Mouse (Mus musculus) retina, postnatal 1 day (tissue): ENCODE measurements around the gene Olfr571.
A peak's percentile ranks its signal among the peaks of the same experiment; 100 is the strongest.

Experiments used
- DNase-seq: peaks from one replicate; pipeline ENCODE4 v3.0.0-alpha.2; 2012

Olfr571 gene

DNA sequence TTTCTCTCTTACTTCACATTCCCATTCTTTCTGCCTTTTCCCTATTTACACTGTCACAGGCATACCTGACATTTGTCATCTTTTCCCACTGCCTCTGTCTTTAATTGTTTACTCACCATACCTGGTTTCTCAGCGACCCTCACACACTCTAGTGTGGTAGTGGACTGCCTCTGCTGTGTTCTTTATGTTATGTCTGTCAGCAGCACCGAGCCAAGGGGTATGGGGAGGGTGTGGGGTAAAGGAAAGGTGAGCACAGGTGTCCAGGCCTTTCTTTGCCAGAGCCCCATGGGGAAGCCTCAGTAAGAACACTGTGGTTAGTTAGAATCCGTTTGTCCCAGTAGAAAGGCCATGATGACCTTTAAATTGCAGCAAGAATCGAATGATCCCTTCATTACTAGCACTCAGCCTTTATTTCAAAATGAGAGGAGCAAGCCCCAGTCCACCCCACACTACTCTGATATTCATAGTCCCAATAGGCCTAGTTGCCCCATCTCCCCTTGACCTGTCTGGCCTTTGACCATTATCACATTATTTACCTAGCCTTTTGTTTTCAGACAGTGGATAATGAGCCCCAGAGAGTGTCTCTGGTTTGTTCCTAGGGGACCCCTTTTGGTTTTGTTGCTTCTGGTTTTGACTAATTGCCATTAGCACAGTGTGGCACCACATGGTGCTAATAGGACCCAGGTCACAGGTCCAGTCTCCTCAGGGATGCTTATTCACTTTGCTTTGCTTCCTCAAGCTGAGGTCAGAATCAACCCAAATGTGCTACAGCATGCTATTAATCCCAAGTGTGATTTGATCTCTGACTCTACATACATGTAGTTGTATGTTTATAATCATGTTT, at the start of gene Olfr571:
Olfr571 (minus strand) TSS at position 505 of the 844 bp plus-strand sequence.
- no peak for DNase-seq

DNA sequence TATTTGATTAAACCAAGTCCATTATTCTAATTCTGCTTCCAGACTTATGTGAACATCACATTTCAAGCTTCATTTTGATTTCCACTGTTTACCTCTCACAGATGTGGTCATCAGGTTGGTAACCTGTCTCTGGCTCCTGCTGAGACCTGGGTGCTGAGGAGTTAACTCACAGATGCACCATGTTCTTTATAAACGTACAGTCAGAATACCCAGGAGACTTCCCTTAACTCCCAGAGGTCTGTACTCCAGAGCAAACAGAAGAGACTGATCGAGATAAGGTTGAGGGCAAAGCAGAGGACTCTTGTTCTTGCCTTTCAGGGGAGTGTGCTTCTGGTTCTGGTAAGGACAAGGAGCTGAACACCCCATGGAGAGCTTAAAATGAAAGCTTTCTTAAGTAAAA, 45.0 kb upstream of the Olfr571 start, which contains the start of gene Olfr576:
Olfr576 (plus strand) TSS at position 301 of the 400 bp plus-strand sequence.
- no peak for DNase-seq

- DNase-seq, result no peak
Observed at GRCm38 (mm10) chr7:102958593-102958992, 41.3 kb upstream of the Olfr571 start, which contains the start of gene Olfr575. Gene Olfr575 (minus strand): TSS chr7:102958775.

GRCm38 (mm10) chr7:102958137-102958536, 40.8 kb upstream of the Olfr571 start:
- DNase-seq, result no peak

DNA sequence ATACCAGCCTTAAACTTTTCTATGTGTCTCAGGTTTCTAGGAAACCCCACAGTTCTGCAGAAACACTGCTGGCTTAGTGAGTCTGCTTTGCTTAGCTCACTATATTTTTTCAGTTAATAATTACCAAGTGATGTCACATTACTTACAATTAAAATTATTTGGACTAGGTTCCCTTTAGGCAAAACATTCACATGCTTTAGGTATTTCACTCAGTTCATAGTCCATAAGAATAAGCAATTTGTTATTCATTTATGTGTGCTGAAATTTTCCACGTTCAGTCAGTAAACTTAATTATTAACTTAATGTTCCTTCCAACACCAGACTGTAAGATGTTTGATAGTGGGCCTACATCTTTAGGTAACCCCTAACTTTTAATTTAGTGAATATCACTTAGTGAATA, 33.4 kb upstream of the Olfr571 start:
- no peak for DNase-seq

DNA sequence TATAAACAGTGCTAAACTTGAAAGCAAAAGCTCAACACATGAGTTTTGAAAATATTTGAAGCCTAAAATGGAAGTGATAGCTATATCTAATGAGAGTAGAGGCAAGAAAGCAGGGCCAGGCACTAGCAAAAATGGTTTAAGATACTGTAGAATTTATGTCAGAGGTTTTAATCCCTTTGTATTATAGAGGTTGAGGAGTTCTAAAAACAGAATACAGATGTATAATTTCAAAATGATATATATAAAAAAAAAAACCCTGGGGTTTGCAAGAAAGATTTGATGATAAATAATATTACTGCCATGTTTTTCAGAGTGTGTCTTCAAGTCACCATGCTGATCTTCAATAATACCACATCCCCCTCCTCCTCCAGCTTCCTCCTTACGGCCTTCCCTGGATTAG, 30.8 kb upstream of the Olfr571 start, which contains the start of gene Olfr574:
Olfr574 (plus strand) TSS at position 301 of the 400 bp plus-strand sequence.
- no peak for DNase-seq

- DNase-seq, result no peak
Observed at GRCm38 (mm10) chr7:102943417-102943816, 26.1 kb upstream of the Olfr571 start.

DNA sequence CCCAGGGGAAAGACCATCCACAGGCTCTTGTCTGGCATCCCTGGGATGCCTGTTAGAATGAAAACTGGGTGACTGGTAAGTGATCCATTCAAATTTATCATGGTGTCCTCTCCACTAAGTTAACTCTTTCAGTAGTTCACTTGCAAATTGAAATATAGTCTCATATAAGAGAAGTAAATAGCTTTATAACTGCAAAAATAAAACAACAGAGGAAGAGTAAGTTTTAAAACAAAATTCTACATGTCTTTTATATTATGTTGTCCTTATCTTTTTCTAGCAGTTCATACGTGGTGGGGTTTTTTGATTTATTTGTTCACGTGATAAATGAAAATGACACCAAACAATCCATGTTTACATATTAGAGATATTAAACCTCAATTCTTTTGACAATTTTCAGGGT, 25.1 kb upstream of the Olfr571 start, which contains the start of gene Olfr573-ps1:
Olfr573-ps1 (minus strand) TSS at position 101 of the 400 bp plus-strand sequence.
- no peak for DNase-seq

DNA sequence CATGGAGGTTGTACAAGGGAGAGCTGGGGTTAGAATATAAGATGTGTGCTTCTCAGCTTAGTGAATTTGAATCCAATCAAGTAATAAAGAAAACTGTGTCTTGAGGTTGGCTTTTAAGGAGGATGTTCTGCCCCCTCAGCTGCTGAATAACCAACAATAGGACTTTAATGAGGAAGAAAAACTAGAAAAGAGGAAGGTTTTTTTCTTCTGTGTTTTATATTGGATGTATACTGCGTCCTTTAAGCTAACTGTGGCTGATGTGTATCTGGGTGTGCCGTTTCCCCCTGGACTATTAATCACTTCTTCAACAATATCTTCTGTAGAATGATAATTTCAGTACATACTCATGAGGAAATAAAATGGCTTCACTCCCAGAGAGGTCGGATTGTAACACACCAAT, 9.8 kb upstream of the Olfr571 start:
- DNase-seq, result no peak

GRCm38 (mm10) chr7:102924109-102924508, 6.8 kb upstream of the Olfr571 start, which contains the start of gene Olfr572:
Gene Olfr572 (plus strand): TSS chr7:102924409.
- DNase-seq, result no peak

- DNase-seq, result peak; percentile 71
Observed at GRCm38 (mm10) chr7:102919632-102920031, 2.3 kb upstream of the Olfr571 start.

DNA sequence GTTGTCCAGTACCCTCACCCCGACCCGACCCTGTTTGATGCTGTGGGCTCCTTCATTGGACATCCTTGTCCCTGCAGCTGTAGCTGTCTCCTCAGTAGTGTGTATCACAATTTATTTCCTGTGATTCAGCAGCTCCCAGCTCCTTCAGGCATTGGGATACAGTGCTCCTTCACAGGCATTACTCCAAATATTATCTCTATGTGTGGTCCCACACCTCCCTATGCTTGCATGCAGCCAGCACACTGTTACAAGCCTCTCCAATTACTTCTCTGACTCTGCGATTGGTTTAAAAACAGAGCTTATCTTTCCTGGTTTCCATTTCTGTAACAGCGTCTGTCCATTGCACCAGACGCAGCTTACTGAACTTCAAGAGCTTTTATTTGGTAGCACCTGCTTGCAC, 931 bp downstream of the Olfr571 start:
- DNase-seq, result no peak

DNA sequence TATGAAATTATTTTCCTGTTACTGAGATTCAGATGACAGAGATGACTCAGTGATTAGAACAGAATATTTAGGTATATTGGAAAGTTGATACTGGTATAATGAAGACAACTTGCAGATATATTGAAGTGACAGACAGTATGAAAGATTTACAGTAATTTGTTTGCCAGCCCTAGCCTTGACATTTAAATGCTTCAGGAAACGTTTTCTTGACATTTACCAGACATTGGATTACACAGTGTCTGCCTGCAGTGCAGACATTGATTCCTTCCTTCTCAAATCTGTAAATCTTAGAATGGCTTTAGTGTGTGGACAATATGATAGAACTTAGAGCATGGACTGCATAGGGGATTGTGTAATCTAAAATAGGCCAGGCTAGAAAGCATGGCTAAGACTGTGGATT, 2.1 kb downstream of the Olfr571 start:
- DNase-seq, result no peak

DNA sequence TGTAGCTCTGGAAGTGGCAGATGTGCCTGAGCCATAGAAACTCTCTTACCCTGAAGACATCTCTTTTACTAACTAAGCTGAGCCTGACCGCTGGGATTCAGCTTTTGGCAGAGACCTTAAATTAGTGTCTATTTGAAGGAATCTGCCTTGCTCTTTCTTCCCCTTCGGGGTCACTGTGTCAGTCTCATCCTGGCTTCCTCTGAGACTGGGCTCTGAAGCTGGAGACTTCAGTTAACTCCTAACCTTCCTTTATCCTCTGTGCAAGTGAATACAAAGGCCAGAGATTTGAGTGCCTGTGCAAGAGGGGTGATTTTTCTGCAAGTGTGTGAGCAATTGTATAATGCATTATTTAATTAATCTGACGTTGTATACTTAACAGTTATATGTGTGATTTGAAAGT, 26.6 kb downstream of the Olfr571 start, which contains the start of gene Olfr569:
Olfr569 (minus strand) TSS at position 101 of the 400 bp plus-strand sequence.
- DNase-seq, result no peak

DNA sequence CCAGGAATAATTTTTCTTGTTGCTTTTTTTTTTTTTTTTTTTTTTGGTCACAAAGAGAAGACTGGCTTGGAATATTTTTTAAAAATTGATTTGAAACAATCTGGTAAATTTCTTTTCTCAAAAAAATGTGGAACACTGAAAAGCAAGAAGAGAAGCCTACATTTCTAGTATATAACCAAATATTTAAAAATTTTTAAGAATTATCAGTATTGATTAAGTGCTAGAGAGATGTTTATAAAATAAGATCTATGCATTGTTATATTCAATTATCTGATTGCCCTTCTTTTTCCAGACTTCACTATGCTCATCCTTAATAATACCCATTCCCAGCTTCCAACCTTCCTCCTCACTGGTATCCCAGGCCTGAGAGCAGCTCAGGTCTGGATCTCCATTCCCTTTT, 40.5 kb downstream of the Olfr571 start, which contains the start of gene Olfr568:
Olfr568 (plus strand) TSS at position 301 of the 400 bp plus-strand sequence.
- no peak for DNase-seq

GRCm38 (mm10) chr7:102858665-102859064, 58.7 kb downstream of the Olfr571 start, which contains the start of gene Olfr566:
Gene Olfr566 (minus strand): TSS chr7:102858765.
- DNase-seq, result no peak

GRCm38 (mm10) chr7:102855807-102856206, 61.5 kb downstream of the Olfr571 start:
- DNase-seq, result no peak
